Mouse (Mus musculus) hindbrain, embryonic 14.5 days (tissue): ENCODE data around the gene Odf3l2. TPM values are rescaled to one million over a fixed set of nuclear protein-coding genes. Genes with fewer than 3 reads are reported as not detected.

ENCODE experiments used
- ATAC-seq: fragments of 200-750 bp; cut with Nextera tagmentation; 2 replicates; pipeline ENCODE4 v1.8.0; 2017; ENCODE audit warnings: moderate number of reproducible peaks, mild to moderate bottlenecking, moderate TSS enrichment, moderate library complexity; ENCODE audit not compliant: low FRiP score
- DNase-seq: peaks from one replicate; pipeline ENCODE4 v3.0.0-alpha.2; 2015; ENCODE audit warnings: low spot score
- H3K27ac ChIP-seq: fragments of 300-500 bp; sonication (generic); 2 replicates; pipeline ENCODE4 v1.5.1; 2014; ENCODE audit warnings: mild to moderate bottlenecking, moderate library complexity
- H3K27me3 ChIP-seq: fragments of 300-500 bp; sonication (generic); 2 replicates; pipeline ENCODE4 v1.6.1; 2014; ENCODE audit warnings: mild to moderate bottlenecking, low read length, mixed read lengths; ENCODE audit not compliant: control insufficient read depth, insufficient read depth
- H3K36me3 ChIP-seq: fragments of 300-500 bp; sonication (generic); replicated peaks from 2 replicates; pipeline ENCODE4 v1.6.1; 2014; ENCODE audit not compliant: control insufficient read depth, insufficient read depth
- H3K4me1 ChIP-seq: fragments of 300-500 bp; sonication (generic); replicated peaks from 2 replicates; pipeline ENCODE4 v1.6.1; 2014; ENCODE audit warnings: antibody characterized with exemption, low read length, mixed read lengths; ENCODE audit not compliant: control insufficient read depth, insufficient read depth
- H3K4me2 ChIP-seq: fragments of 300-500 bp; sonication (generic); replicated peaks from 2 replicates; pipeline ENCODE4 v1.6.1; 2014; ENCODE audit warnings: mild to moderate bottlenecking, moderate library complexity
- H3K4me3 ChIP-seq: fragments of 300-500 bp; sonication (generic); replicated peaks from 2 replicates; pipeline ENCODE4 v1.5.1; 2014; ENCODE audit warnings: mild to moderate bottlenecking, low read length
- H3K9ac ChIP-seq: fragments of 300-500 bp; sonication (generic); 2 replicates; pipeline ENCODE4 v1.6.1; 2014
- H3K9me3 ChIP-seq: fragments of 300-500 bp; sonication (generic); 2 replicates; pipeline ENCODE4 v1.6.1; 2016; ENCODE audit warnings: low read length; ENCODE audit not compliant: control insufficient read depth
- WGBS: fragments of 180-500 bp; shearing (Covaris S2); extraction: QIAGEN DNeasy Blood & Tissue Kit; methylation state at CpG from one replicate; pipeline ENCODE4 v1.1.7; 2014; 5-methylcytosine and 5-hydroxymethylcytosine counted together
- polyA plus RNA-seq: library from polyadenylated mRNA; unstranded; fragments of >200 nt; fragmentation: Nextera tagmentation; extraction: Ambion mirVana; gene quantifications from 2 replicates; pipeline ENCODE4 v1.2.1, GENCODE M21; 2014

The Odf3l2 gene
- polyA plus RNA-seq, 1 experiment from 2014 or later: 0.31 TPM

- Histone ChIP-seq H3K9me3 (no peaks in the 10 kb centered on the region), H3K4me2 (no peak overlapping the region), H3K4me3 (no peak overlapping the region), H3K27me3 (no peaks in the 10 kb centered on the region), H3K27ac (no peak overlapping the region), H3K9ac (no peak overlapping the region), H3K36me3 (no peaks in the 10 kb centered on the region), H3K4me1 (peaks cover 6% of the 10 kb centered on the region; the same call in 1 of the 2 replicates)
- DNase-seq: no peak
- 80% methylated on average over 8 of the region's 8 CpGs for WGBS
- ATAC-seq: no peak
These were observed 19.5 kb upstream of the Odf3l2 start for GRCm38 (mm10) chr10:79665051-79665450.

- Histone ChIP-seq H3K4me1 (peaks cover 6% of the 10 kb centered on the region; the same call in 1 of the 2 replicates), H3K4me2 (no peak within 1 kb of the TSS), H3K36me3 (no peaks in the 10 kb centered on the region), H3K9ac (no peak within 1 kb of the TSS), H3K27me3 (no peaks in the 10 kb centered on the region), H3K4me3 (no peak within 1 kb of the TSS), H3K27ac (no peak within 1 kb of the TSS), H3K9me3 (no peaks in the 10 kb centered on the region)
- 14% methylated on average over 13 of the region's 13 CpGs for WGBS
- DNase-seq: peak; percentile 71
- ATAC-seq: no peak
These were observed 18.7 kb upstream of the Odf3l2 start, which contains the start of gene Madcam1 for GRCm38 (mm10) chr10:79664131-79664665. Gene Madcam1, plus strand, starts transcription at chr10:79664559.

GRCm38 (mm10) chr10:79661861-79662260, 16.3 kb upstream of the Odf3l2 start:
- H3K4me1 ChIP-seq: no peaks in the 10 kb centered on the region
- H3K27ac ChIP-seq: no peak overlapping the region
- 41% methylated on average over 3 of the region's 3 CpGs for WGBS
- ATAC-seq (no peak), DNase-seq (no peak)
- no peak overlapping the region for H3K4me2 ChIP-seq
- H3K4me3 ChIP-seq: no peak overlapping the region
- no peaks in the 10 kb centered on the region for H3K9me3 ChIP-seq
- no peak overlapping the region for H3K9ac ChIP-seq
- H3K27me3 ChIP-seq: no peaks in the 10 kb centered on the region
- no peaks in the 10 kb centered on the region for H3K36me3 ChIP-seq

- no peak overlapping the region for H3K4me3 ChIP-seq
- H3K27ac ChIP-seq: no peak overlapping the region
- 77% methylated on average over 2 of the region's 2 CpGs for WGBS
- H3K4me2 ChIP-seq: no peak overlapping the region
- H3K36me3 ChIP-seq: no peaks in the 10 kb centered on the region
- ATAC-seq (no peak), DNase-seq (no peak)
- no peaks in the 10 kb centered on the region for H3K27me3 ChIP-seq
- no peak overlapping the region for H3K9ac ChIP-seq
- H3K9me3 ChIP-seq: no peaks in the 10 kb centered on the region
- no peaks in the 10 kb centered on the region for H3K4me1 ChIP-seq
These were observed 14.8 kb upstream of the Odf3l2 start for GRCm38 (mm10) chr10:79660298-79660697.

- Histone ChIP-seq H3K36me3 (no peaks in the 10 kb centered on the region), H3K9me3 (no peaks in the 10 kb centered on the region), H3K4me1 (peaks cover 5% of the 10 kb centered on the region), H3K9ac (no peak overlapping the region), H3K27ac (no peak overlapping the region), H3K4me3 (no peak overlapping the region), H3K27me3 (no peaks in the 10 kb centered on the region), H3K4me2 (no peak overlapping the region)
- 23% methylated on average over 4 of the region's 4 CpGs for WGBS
- ATAC-seq (no peak), DNase-seq (no peak)
These were observed 13.3 kb upstream of the Odf3l2 start for GRCm38 (mm10) chr10:79658829-79659228.

- 5% methylated on average over 1 of the region's 1 CpGs for WGBS
- no peaks in the 10 kb centered on the region for H3K36me3 ChIP-seq
- peak; percentile 86 for ATAC-seq
- H3K9ac ChIP-seq: no peak overlapping the region
- H3K9me3 ChIP-seq: no peaks in the 10 kb centered on the region
- peak; percentile 53 for DNase-seq
- H3K4me3 ChIP-seq: no peak overlapping the region
- H3K4me2 ChIP-seq: no peak overlapping the region
- peak overlapping the region; percentile 64 for H3K27ac ChIP-seq
- H3K27me3 ChIP-seq: no peaks in the 10 kb centered on the region
- H3K4me1 ChIP-seq: peaks cover 5% of the 10 kb centered on the region
These were observed 9.4 kb upstream of the Odf3l2 start for GRCm38 (mm10) chr10:79654946-79655395.

GRCm38 (mm10) chr10:79652789-79653188, 7.3 kb upstream of the Odf3l2 start:
- Histone ChIP-seq H3K4me1 (peaks cover 5% of the 10 kb centered on the region), H3K9ac (no peak overlapping the region), H3K27me3 (no peaks in the 10 kb centered on the region), H3K36me3 (no peaks in the 10 kb centered on the region), H3K4me2 (no peak overlapping the region), H3K27ac (no peak overlapping the region), H3K4me3 (no peak overlapping the region), H3K9me3 (no peaks in the 10 kb centered on the region)
- WGBS: 82% methylated on average over 7 of the region's 7 CpGs
- ATAC-seq (no peak), DNase-seq (no peak)

- H3K4me1 ChIP-seq: peaks cover 2% of the 10 kb centered on the region
- no peaks in the 10 kb centered on the region for H3K36me3 ChIP-seq
- H3K27ac ChIP-seq: no peak overlapping the region
- no peak overlapping the region for H3K4me3 ChIP-seq
- 33% methylated on average over 7 of the region's 7 CpGs for WGBS
- H3K9me3 ChIP-seq: no peaks in the 10 kb centered on the region
- H3K9ac ChIP-seq: no peak overlapping the region
- ATAC-seq (peak; percentile 75; the same call in 1 of the 2 replicates), DNase-seq (peak; percentile 89)
- no peak overlapping the region for H3K4me2 ChIP-seq
- H3K27me3 ChIP-seq: no peaks in the 10 kb centered on the region
These were observed 3.7 kb upstream of the Odf3l2 start for GRCm38 (mm10) chr10:79649070-79649751.

- 3% methylated on average over 23 of the region's 23 CpGs for WGBS
- Histone ChIP-seq H3K9ac (peak overlapping the region; percentile 97; the same call in 1 of the 2 replicates), H3K27me3 (no peaks in the 10 kb centered on the region), H3K9me3 (no peaks in the 10 kb centered on the region), H3K4me2 (peak overlapping the region; percentile 85), H3K27ac (peak overlapping the region; percentile 95), H3K36me3 (no peaks in the 10 kb centered on the region), H3K4me1 (peaks cover 10% of the 10 kb centered on the region), H3K4me3 (peak overlapping the region; percentile 88)
- peak; percentile 4; the same call in 1 of the 2 replicates for ATAC-seq
- no peak for DNase-seq
These were observed 6.9 kb downstream of the Odf3l2 start for GRCm38 (mm10) chr10:79638486-79639204.
